Mouse (Mus musculus): ENCODE measurements at regions not wholly inside any gene's neighbourhood (a gene's known extent, or its start where the extent isn't known, plus 50 kb on each side); places are given as distances from the start of the nearest gene placed in this dataset.

- DNase-seq (ENCODE audit: low read depth, low spot score), result peak; percentile 79
These were observed 357.6 kb upstream of the Acvr2a start for GRCm38 (mm10) chr2:48456072-48457040.

GRCm38 (mm10) chr2:48457117-48457516 is 356.8 kb upstream of the Acvr2a start:
- no peak for DNase-seq (ENCODE audit: low read depth, low spot score)

GRCm38 (mm10) chr2:48465483-48465882 is 348.4 kb upstream of the Acvr2a start:
- DNase-seq (ENCODE audit: low read depth, low spot score), result no peak

- no peak for DNase-seq (ENCODE audit: low read depth, low spot score)
These were observed 345.0 kb upstream of the Acvr2a start for GRCm38 (mm10) chr2:48468895-48469294.

- no peak for DNase-seq (ENCODE audit: low read depth, low spot score)
These were observed 344.6 kb upstream of the Acvr2a start for GRCm38 (mm10) chr2:48469357-48469756.

- no peak for DNase-seq (ENCODE audit: low read depth, low spot score)
These were observed 340.8 kb upstream of the Acvr2a start for GRCm38 (mm10) chr2:48473102-48473501.

- DNase-seq (ENCODE audit: low read depth, low spot score), result no peak
These were observed 339.3 kb upstream of the Acvr2a start for GRCm38 (mm10) chr2:48474642-48475041.

- DNase-seq (ENCODE audit: low read depth, low spot score), result no peak
These were observed 337.1 kb upstream of the Acvr2a start for GRCm38 (mm10) chr2:48476777-48477176.

- no peak for DNase-seq (ENCODE audit: low read depth, low spot score)
These were observed 336.6 kb upstream of the Acvr2a start for GRCm38 (mm10) chr2:48477336-48477735.

- no peak for DNase-seq (ENCODE audit: low read depth, low spot score)
These were observed 334.3 kb upstream of the Acvr2a start for GRCm38 (mm10) chr2:48479601-48480000.

GRCm38 (mm10) chr2:48480428-48481191 is 333.3 kb upstream of the Acvr2a start:
- no peak for DNase-seq (ENCODE audit: low read depth, low spot score)

GRCm38 (mm10) chr2:48481209-48481742 is 332.6 kb upstream of the Acvr2a start:
- DNase-seq (ENCODE audit: low read depth, low spot score), result no peak

GRCm38 (mm10) chr2:48493574-48493973 is 320.3 kb upstream of the Acvr2a start:
- no peak for DNase-seq (ENCODE audit: low read depth, low spot score)

GRCm38 (mm10) chr2:48494065-48494464 is 319.8 kb upstream of the Acvr2a start:
- DNase-seq (ENCODE audit: low read depth, low spot score), result no peak

GRCm38 (mm10) chr2:48494632-48495031 is 319.3 kb upstream of the Acvr2a start:
- no peak for DNase-seq (ENCODE audit: low read depth, low spot score)

GRCm38 (mm10) chr2:48498047-48498723 is 315.7 kb upstream of the Acvr2a start:
- DNase-seq (ENCODE audit: low read depth, low spot score), result no peak

GRCm38 (mm10) chr2:48499396-48499795 is 314.5 kb upstream of the Acvr2a start:
- DNase-seq (ENCODE audit: low read depth, low spot score), result no peak

GRCm38 (mm10) chr2:48501387-48501786 is 312.5 kb upstream of the Acvr2a start:
- DNase-seq (ENCODE audit: low read depth, low spot score), result no peak

GRCm38 (mm10) chr2:48513848-48514247 is 300.1 kb upstream of the Acvr2a start:
- DNase-seq (ENCODE audit: low read depth, low spot score), result no peak

GRCm38 (mm10) chr2:48519838-48520404 is 294.0 kb upstream of the Acvr2a start:
- DNase-seq (ENCODE audit: low read depth, low spot score), result no peak

- DNase-seq (ENCODE audit: low read depth, low spot score), result no peak
These were observed 293.4 kb upstream of the Acvr2a start for GRCm38 (mm10) chr2:48520535-48520971.
